Mouse (Mus musculus) ES-Bruce4 (cell line): ENCODE results near the gene Bptf. TPM values are rescaled to one million over a fixed set of nuclear protein-coding genes. Genes with fewer than 3 reads are reported as not detected.

Source experiments
- H3K27ac ChIP-seq: 2 replicates; pipeline ENCODE4 v1.5.1; 2012; ENCODE audit warnings: low read length, inconsistent platforms; ENCODE audit not compliant: insufficient read depth
- H3K27me3 ChIP-seq: 2 replicates; pipeline ENCODE4 v1.6.1; 2012; ENCODE audit warnings: mild to moderate bottlenecking, low read length, inconsistent platforms; ENCODE audit not compliant: control insufficient read depth, poor library complexity, insufficient read depth, severe bottlenecking
- H3K36me3 ChIP-seq: 2 replicates; pipeline ENCODE4 v1.6.1; 2012; ENCODE audit warnings: inconsistent platforms, mild to moderate bottlenecking, low read length, moderate library complexity; ENCODE audit not compliant: control insufficient read depth, poor library complexity, insufficient read depth, severe bottlenecking
- H3K4me1 ChIP-seq: one replicate; pipeline ENCODE4 v1.8.1; 2011; ENCODE audit warnings: low read length; ENCODE audit not compliant: control insufficient read depth, insufficient read depth
- H3K4me3 ChIP-seq: 2 replicates; pipeline ENCODE4 v1.5.1; 2011; ENCODE audit warnings: low read depth, mild to moderate bottlenecking, low read length
- H3K9ac ChIP-seq: 2 replicates; pipeline ENCODE4 v1.6.1; 2012; ENCODE audit warnings: low read depth, mild to moderate bottlenecking, inconsistent platforms; ENCODE audit not compliant: poor library complexity, severe bottlenecking
- H3K9me3 ChIP-seq: replicated peaks from 2 replicates; pipeline ENCODE4 v1.6.1; 2012; ENCODE audit warnings: mild to moderate bottlenecking, low read length, inconsistent platforms; ENCODE audit not compliant: control insufficient read depth, poor library complexity, insufficient read depth, severe bottlenecking
- CTCF ChIP-seq: IDR thresholded peaks from one replicate; pipeline ENCODE4 v1.8.1; 2011; ENCODE audit warnings: low read depth, low read length
- EP300 ChIP-seq: IDR thresholded peaks from 2 replicates; pipeline ENCODE4 v1.6.1; 2011; ENCODE audit warnings: low read depth, low read length; ENCODE audit not compliant: insufficient read depth
- POLR2A ChIP-seq: IDR thresholded peaks from one replicate; pipeline ENCODE4 v1.8.1; 2011; ENCODE audit warnings: low read length; ENCODE audit not compliant: insufficient read depth
- polyA plus RNA-seq: library from polyadenylated mRNA; stranded (reverse); fragments of >200 nt; gene quantifications from 2 replicates; pipeline ENCODE4 v1.2.4, GENCODE M21; 2011; ENCODE audit warnings: low read depth; ENCODE audit not compliant: missing spikeins, insufficient read depth, insufficient read length

Gene Bptf
- polyA plus RNA-seq, 1 experiment = 101 TPM

DNA sequence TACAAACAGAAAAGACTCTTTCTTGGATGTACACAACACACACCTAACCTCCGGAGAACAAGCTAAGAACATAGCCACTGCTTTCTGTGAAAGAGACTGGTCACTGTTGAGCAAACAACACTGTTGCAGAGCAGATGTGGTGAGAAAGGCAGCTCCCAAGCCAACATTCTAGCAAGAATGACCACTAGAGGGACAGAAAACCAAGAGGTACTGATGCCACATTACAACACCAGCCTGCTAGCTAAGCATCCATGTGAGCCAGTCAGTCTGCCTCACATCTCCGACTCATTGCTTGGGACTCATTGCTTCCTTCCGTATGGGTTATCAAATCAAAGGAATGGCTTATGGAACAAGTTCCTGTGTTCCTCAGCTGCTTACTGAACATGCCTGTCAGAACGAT is 18.8 kb downstream of the Bptf start:
- no peak overlapping the region for H3K9ac ChIP-seq
- H3K9me3 ChIP-seq = no peaks in the 10 kb centered on the region
- peak overlapping the region; percentile 60 for H3K27ac ChIP-seq
- no peak overlapping the region for H3K4me3 ChIP-seq
- no peaks in the 10 kb centered on the region for H3K27me3 ChIP-seq
- TF ChIP-seq CTCF (peak; percentile 12), EP300 (no peak)
- peaks cover 6% of the 10 kb centered on the region for H3K4me1 ChIP-seq
- peaks cover 7% of the 10 kb centered on the region; the same call in 1 of the 2 replicates for H3K36me3 ChIP-seq

DNA sequence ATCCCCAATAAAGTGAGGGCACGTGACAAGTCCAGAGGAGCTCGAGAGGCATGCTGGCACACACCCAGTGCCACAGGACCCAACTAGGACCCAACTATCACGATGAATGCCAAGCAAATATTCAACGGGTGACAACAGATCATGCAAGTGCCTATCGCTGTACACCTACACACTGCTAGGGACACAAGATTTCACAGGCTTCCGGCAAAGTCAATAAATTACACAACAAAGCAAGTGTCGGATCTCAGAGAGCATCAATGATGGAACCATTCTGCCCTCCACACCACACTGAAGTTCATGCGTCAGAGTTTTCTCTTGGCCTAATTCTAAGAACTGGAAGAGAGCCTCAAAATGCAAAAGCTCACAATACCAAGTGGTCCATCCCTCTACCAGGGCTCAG is 22.3 kb downstream of the Bptf start:
- H3K4me1 ChIP-seq = peaks cover 4% of the 10 kb centered on the region
- H3K4me3 ChIP-seq = no peak overlapping the region
- H3K9me3 ChIP-seq = no peaks in the 10 kb centered on the region
- H3K36me3 ChIP-seq = peaks cover 7% of the 10 kb centered on the region; the same call in 1 of the 2 replicates
- TF ChIP-seq EP300 = no peak
- no peak for TF ChIP-seq POLR2A
- no peak for TF ChIP-seq CTCF
- no peaks in the 10 kb centered on the region for H3K27me3 ChIP-seq
- H3K9ac ChIP-seq = no peak overlapping the region
- H3K27ac ChIP-seq = 0 out of 2 replicates have a peak overlapping the region, but pooled peaks have one; percentile 14

DNA sequence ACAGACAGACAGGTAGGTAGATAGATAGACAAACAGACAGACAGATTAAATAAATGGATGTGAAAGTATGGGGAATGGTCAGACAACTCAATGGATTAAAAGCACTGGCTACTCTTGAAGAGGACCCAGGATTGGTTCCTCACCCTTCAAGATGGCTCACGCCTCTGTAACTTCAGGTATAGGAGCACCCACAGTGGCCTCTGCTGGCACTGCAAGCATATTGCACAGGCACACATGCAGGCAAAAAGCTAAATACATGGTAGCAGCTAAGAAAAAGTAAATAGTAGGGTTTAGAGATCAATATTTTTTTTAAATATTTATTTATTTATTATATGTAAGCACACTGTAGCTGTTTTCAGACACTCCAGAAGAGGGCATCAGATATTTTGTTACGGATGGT is 23.0 kb downstream of the Bptf start:
- Histone ChIP-seq H3K4me1 (peaks cover 4% of the 10 kb centered on the region), H3K9me3 (no peaks in the 10 kb centered on the region), H3K4me3 (no peak overlapping the region), H3K27ac (no peak overlapping the region), H3K9ac (no peak overlapping the region), H3K36me3 (peaks cover 7% of the 10 kb centered on the region; the same call in 1 of the 2 replicates), H3K27me3 (no peaks in the 10 kb centered on the region)
- TF ChIP-seq CTCF (peak; percentile 54), POLR2A (no peak)

DNA sequence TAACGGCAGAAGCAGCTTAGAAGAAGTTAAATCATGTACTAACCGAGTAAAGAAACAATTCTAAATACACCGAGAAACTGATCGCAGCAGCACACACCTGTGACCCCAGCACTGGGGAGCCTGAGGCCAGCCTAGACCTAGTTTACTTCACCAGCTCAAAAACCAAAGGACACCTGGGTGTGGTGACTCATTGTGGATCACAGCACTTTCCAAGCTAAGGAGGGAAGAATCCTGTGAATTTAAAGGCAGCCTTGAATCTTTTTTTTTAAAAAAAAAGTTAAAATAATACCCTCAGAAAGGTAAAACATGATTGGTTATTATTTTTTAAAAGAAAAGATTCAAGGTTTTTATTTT is 24.2 kb downstream of the Bptf start:
- H3K27ac ChIP-seq = no peak overlapping the region; the same call in 1 of the 2 replicates
- H3K36me3 ChIP-seq = peaks cover 7% of the 10 kb centered on the region; the same call in 1 of the 2 replicates
- no peaks in the 10 kb centered on the region for H3K27me3 ChIP-seq
- no peak overlapping the region for H3K4me3 ChIP-seq
- peaks cover 4% of the 10 kb centered on the region for H3K4me1 ChIP-seq
- H3K9ac ChIP-seq = no peak overlapping the region
- TF ChIP-seq EP300 = no peak
- TF ChIP-seq POLR2A = no peak
- TF ChIP-seq CTCF = no peak
- H3K9me3 ChIP-seq = no peaks in the 10 kb centered on the region

DNA sequence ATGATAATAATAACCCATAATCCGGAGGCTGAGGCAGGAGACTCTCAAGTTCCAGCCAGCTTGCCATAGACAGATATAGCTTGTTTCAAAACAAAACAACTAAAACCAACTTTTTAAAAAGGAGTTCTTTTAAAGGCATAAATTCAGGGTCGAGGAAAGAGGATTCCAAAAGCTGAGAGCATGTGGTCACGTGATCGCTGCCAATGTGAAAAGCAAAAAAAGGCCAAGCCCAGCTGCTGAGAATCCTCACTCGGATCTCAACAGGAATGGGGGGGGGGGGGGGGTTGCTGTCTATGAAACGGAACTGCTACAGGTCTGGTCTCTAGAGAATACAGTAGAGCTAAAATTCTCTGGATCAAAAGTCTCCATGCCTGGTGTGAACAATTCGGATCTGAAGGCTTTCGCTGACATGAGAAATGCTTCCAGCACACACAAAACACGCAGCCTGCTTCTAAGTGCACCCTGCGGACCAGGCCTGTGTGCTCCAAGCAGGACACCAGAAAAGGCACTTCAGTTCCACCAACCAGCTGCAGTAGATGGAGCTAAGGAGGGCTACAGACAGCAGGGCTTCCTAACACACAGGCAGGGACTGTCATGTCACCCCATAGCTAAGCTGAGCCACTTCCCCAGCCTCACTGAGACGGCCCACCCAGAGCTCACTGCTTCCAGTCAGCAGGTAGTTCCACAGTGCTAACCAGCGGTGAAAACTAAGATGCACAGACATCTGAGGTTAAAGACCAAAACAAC is 24.8 kb downstream of the Bptf start:
- Histone ChIP-seq H3K4me3 (no peak overlapping the region), H3K9me3 (no peaks in the 10 kb centered on the region), H3K4me1 (peaks cover 4% of the 10 kb centered on the region), H3K27ac (no peak overlapping the region; the same call in 1 of the 2 replicates), H3K27me3 (no peaks in the 10 kb centered on the region), H3K9ac (no peak overlapping the region), H3K36me3 (peaks cover 7% of the 10 kb centered on the region; the same call in 1 of the 2 replicates)
- TF ChIP-seq CTCF (no peak), POLR2A (no peak), EP300 (no peak)

DNA sequence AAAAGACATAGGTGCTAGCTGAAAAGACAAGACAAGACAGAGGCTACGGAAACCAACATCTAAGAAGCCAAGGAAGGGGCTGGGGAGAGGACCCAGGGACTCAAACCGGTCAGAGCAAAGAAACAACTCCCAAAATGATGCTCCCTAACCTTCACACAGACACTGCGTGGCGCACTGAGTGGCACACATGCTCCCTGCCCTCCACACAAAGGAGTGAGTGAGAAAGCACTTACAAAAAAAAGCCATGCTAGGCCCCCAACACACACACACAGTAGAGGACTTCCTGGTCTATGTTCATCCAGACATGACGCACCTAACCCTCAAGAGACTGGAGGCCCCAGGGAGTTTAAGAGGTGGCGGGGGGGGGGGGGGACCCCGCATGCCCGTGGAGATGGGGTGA is 25.5 kb downstream of the Bptf start:
- peaks cover 7% of the 10 kb centered on the region for H3K36me3 ChIP-seq

More for the DNA sequence above, 25.5 kb downstream of the Bptf start:
- TF ChIP-seq POLR2A (no peak), EP300 (no peak), CTCF (no peak)
- no peaks in the 10 kb centered on the region for H3K27me3 ChIP-seq
- no peak overlapping the region for H3K9ac ChIP-seq
- no peak overlapping the region for H3K27ac ChIP-seq
- H3K9me3 ChIP-seq = no peaks in the 10 kb centered on the region
- H3K4me3 ChIP-seq = no peak overlapping the region
- H3K4me1 ChIP-seq = peaks cover 4% of the 10 kb centered on the region
